Mouse (Mus musculus) skeletal muscle tissue, adult 2 months (tissue): Measurements from ENCODE around the gene Lrg1.

Experiments used
- DNase-seq: peaks from one replicate; pipeline ENCODE4 v3.0.0-alpha.2; 2012; ENCODE audit warnings: low read depth, low spot score

Gene Lrg1

DNA sequence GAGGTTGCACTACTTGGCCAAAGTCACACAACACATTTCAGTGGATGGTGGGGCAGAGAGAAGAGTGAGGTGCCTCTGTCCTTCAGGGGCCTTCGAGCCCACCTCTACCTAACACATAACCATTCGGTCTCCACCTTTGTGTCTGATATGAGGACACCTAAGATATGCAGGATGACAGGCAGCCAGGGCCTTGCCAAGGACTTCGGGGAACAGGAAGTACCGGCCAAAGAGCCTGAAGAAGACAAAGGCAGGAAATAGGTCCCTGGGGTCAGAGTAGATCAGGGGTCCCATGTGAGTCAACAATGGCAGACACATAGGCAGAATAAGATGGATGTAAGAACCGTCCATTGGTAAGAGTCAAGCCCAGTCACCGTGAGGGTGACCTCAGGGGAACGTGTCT lies 14.8 kb upstream of the Lrg1 start:
- DNase-seq: no peak

DNA sequence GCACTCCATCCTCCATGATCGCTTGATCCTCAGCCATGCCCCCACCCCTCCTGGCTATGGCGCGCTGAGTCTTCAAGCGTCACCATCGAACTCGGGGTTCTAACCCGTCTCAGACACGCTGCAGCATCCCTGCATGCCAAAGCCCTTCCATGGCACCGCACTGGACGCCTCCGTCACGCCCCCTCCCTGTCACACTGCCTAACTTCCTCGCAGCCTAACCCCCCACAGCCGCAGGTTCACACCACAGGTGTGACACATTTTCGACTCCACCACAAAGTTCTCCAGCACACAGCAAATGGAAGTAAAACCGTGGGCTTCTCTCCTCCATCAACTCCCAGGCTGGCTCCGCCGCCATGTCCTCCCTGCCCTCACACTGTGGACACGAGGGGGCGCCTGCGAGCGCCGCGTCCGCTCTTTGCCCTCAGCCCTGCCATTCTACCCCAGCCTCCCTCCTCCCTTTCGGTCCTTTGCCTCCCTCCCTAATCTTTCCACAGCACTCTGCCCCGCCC lies 12.7 kb upstream of the Lrg1 start:
- peak; percentile 40 for DNase-seq

- peak; percentile 84 for DNase-seq
These were observed 11.9 kb upstream of the Lrg1 start for GRCm38 (mm10) chr17:56133457-56134363.

DNA sequence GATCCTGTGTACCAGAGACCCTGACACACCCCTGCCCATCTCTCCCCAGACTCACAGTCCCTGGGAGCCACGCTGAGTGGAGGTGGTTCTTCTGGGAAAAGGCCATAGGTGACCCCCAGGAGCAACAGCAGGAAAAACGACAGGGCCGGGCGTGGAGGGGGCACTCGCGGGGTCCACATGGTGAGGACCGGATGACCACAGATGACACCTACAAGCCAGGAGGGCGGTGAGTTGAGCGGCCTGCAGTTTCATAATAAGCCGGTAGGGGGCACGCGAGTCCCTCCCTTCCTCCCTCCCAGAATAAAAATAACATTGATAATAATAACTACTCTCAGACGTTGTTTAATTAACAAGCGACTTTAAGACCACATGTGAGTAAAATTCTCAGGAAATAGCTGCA lies 10.9 kb upstream of the Lrg1 start:
- no peak for DNase-seq

DNA sequence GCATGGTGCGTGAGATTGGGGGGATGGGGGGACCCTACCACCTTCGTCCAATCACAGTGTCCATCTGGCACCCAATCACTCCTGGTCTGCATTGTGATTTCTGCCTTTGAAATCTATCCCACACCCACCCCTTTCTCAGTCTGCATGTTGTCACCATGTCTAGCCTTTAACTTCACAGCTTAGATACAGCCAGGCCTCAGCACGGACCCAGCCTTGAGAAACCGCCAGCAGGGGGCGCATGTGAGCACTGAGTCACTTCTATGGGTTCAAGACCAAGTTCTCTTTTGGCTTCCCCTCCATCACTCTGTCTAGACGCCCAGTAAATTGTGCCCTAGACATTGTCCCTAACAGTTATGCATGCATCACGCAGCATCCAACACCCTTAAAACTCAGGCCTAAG lies 10.0 kb upstream of the Lrg1 start:
- no peak for DNase-seq

- no peak for DNase-seq
These were observed 9.3 kb upstream of the Lrg1 start for GRCm38 (mm10) chr17:56131136-56131535.

GRCm38 (mm10) chr17:56128246-56128645 lies 6.4 kb upstream of the Lrg1 start:
- no peak for DNase-seq

- DNase-seq: no peak
These were observed 4.4 kb upstream of the Lrg1 start for GRCm38 (mm10) chr17:56126175-56126574.

GRCm38 (mm10) chr17:56125276-56125630 lies 3.5 kb upstream of the Lrg1 start:
- DNase-seq: no peak

- peak; percentile 68 for DNase-seq
These were observed 2.8 kb upstream of the Lrg1 start for GRCm38 (mm10) chr17:56124377-56125275.

DNA sequence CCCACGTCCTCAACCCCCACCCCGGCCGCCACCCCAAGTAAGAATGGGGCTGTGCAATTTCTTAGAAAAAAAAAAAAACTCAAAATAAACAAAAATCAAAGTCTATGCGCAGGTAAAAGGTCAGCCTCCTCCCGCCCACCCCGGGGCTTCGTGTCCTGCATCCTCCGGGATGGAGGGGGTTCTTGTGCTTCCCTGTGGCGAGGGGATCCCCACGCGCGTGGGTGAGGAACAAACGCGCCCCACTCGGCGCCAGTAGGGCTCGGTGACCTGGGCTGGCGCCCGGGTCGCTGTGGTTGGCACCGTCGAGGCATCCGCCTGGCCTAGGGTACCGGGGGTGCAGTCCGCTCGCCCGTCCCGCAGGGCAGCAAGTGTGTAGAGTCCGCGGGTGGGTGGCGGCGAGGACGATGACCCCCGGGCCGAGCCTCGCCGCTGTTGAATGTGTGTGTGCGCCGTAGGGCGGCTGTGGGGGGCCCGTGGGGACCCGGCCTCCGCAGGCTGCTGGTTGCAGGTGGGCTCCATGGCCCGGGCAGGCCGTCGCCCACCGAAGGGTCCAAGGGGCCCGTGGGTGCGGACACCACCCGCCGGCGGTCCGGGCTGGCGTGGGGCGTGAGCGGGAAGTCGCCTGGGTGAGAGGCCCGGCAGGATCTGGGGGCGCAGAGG lies 2.0 kb upstream of the Lrg1 start:
- no peak for DNase-seq

DNA sequence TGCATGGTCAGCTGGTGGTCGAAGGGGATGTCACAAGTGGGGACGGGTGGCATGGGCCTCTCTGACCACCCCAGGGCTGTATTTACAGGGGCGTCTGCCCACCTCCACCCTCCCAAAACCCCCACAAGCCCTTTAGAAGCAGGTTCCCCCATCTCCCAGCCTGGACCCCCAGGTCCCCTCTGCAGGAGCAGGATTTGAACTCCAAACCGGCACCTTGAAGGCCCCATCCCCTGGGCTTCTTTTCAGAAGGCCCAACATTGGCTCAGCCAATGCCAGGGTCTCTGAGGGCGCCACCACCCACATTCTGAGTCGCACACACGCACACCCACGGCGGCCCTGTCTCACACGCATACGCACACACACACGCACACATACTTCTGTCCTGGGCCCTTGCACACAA lies 1.4 kb upstream of the Lrg1 start:
- no peak for DNase-seq

DNA sequence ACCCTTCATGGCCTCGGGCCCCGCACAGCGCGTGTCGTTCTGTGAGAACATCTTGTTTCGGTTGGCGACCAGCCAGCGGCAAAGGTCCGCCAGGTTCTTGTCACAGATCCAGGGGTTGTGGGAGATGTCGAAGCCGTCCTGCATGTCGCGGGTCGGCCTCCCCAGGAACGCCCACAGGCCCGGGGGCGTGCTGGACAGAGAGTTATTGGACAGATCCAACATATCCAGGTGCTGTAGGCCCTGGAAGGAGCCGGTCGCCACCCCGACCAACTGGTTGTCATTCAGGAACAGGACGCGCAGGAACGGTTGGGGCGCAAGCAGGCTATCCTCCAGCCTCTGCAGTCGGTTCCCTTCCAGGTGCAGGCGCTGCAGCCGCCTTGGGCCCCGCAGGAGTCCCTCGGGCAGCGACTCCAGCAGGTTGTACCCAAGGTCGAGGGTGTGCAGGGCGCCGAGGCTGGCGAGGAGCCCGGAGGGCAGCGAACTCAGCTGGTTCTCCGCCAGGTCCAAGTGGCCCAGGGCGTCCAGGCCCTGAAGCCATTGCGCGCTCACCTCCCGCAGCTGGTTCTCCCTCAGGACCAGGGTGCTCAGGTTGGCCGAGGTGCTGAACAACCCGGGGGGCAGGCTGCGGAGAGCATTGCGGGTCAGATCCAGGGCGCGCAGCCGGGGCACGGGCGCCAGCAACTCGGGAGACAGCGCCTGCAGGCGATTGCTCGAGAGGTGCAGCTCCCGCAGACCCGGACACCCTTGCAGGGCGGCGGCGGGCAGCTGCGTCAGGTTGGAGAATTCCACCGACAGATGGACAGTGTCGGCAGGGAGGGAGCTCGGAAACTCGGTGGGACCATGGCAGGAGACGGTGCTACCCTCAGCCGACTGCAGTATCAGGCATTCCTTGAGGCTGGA lies 1.6 kb downstream of the Lrg1 start:
- DNase-seq: peak; percentile 74

DNA sequence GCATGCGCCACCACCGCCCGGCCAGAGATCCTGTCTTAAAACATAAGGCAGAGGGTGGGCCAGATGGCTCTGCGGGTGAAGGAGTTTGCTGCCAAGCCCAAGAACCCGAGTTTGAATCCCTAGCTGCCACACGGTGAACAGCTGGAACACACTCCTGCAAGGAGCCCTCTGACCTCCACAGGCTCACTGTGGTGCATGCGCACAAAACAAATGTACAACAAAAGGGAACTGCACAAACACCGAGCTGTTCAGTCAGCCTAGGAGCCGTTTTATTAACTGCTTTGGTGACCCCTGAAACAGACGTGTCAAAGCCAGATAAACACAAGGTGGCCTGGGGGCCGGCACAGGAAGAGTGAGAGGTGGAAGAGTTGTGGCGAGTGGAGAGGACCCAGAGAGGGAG lies 2.4 kb downstream of the Lrg1 start:
- no peak for DNase-seq

DNA sequence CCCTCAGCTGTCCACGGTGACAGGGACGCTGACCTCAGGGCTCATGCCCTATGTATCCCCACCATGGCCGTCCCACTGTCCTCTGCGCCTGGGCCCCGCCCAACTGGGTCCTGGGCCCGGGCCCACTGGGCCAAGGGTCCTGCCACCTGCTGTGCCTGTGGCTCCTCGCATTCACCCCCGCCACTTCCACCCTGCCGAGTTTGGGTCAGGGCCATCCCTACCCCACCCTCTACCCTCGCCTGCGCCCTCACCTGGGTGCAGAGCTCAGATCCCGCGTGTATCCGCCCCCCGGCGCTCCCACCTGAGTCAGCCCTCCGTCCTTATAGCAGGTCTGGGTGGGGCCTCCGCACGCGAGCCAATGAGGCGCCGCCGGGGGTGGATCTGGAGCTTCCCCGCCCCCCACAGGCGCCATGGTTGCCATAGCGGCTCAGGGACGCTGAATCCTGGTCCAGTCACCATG lies 4.5 kb downstream of the Lrg1 start, which contains the start of gene Plin5:
Plin5 (minus strand) TSS at position 346 of the 460 bp plus-strand sequence.
- DNase-seq: no peak

DNA sequence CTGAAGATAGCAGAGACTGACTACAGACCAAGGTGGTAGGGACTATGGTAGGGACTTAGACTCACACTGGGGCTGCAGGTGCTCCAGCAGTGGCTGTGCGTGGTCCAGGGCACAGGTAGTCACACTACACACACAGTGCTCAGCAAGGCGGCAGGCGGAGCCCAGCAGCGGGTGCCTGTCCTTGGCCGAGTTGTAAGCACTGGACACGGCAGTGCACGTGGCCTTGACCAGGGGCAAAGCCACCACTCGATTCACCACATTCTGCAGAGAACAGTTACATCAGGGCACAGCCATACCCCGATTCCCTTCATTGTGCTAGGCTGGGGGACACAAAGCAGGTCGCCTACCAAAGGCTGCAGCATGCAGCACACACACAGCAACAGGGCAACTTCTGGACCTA lies 5.6 kb downstream of the Lrg1 start:
- DNase-seq: no peak

GRCm38 (mm10) chr17:56112743-56113142 lies 9.1 kb downstream of the Lrg1 start:
- DNase-seq: no peak

DNA sequence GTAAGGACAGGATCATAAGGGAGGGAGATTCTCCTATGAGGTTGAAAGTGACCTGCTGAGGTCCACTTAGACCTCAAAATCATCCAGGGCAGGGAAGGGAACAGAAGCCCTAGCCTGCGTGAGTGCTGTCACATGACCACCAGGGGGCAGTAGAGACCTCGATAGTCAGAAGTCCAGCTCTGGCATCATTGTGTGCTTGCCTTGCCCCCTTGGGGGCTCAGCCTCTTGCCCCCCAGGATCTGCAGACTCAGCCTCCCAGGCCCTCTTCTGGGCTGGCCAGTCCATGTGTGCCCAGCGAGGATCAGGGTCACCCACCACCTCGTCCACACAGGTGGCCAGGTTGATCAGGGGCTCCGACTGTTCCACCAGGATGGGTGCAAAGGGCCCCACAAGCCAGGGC lies 9.9 kb downstream of the Lrg1 start:
- peak; percentile 77 for DNase-seq

- DNase-seq: no peak
These were observed 10.8 kb downstream of the Lrg1 start for GRCm38 (mm10) chr17:56111021-56111420.

- DNase-seq: peak; percentile 77
These were observed 11.2 kb downstream of the Lrg1 start for GRCm38 (mm10) chr17:56110571-56110970.
